Mouse (Mus musculus): ENCODE results near the gene Nod1.

The Nod1 gene

GRCm38 (mm10) chr6:54972111-54972928, at the start of gene Nod1:
Gene Nod1 (minus strand): TSS chr6:54972612.
- in situ Hi-C loops (cut with MboI, MseI): no loop called here

- in situ Hi-C loops (cut with MboI, MseI): no loop called here
Measured at GRCm38 (mm10) chr6:55021806-55022205, 49.4 kb upstream of the Nod1 start.

- in situ Hi-C loops (cut with MboI, MseI): loop anchor here (5.0 to 10.0 kb wide), 2 partner anchors 144 to 376 kb away; no protein-coding TSS in a partner anchor
Measured at GRCm38 (mm10) chr6:55018417-55018816, 46.0 kb upstream of the Nod1 start.

- in situ Hi-C loops (cut with MboI, MseI): loop anchor here (5.0 to 10.0 kb wide), 2 partner anchors 145 to 378 kb away; no protein-coding TSS in a partner anchor
Measured at GRCm38 (mm10) chr6:55016710-55017583, 44.5 kb upstream of the Nod1 start.

- in situ Hi-C loops (cut with MboI, MseI): loop anchor here (5.0 to 10.0 kb wide), 2 partner anchors 146 to 379 kb away; no protein-coding TSS in a partner anchor
Measured at GRCm38 (mm10) chr6:55016236-55016635, 43.8 kb upstream of the Nod1 start.

- in situ Hi-C loops (cut with MboI, MseI): loop anchor here (10.0 kb wide), 1 partner anchor 381 kb away; no protein-coding TSS in a partner anchor
Measured at GRCm38 (mm10) chr6:55014184-55014583, 41.8 kb upstream of the Nod1 start.

GRCm38 (mm10) chr6:55012516-55012915, 40.1 kb upstream of the Nod1 start:
- in situ Hi-C loops (cut with MboI, MseI): loop anchor here (10.0 kb wide), 1 partner anchor 382 kb away; no protein-coding TSS in a partner anchor

- in situ Hi-C loops (cut with MboI, MseI): loop anchor here (10.0 kb wide), 1 partner anchor 384 kb away; no protein-coding TSS in a partner anchor
Measured at GRCm38 (mm10) chr6:55010330-55011091, 38.1 kb upstream of the Nod1 start.

- in situ Hi-C loops (cut with MboI, MseI): loop anchor here (10.0 kb wide), 1 partner anchor 385 kb away; no protein-coding TSS in a partner anchor
Measured at GRCm38 (mm10) chr6:55009391-55010230, 37.2 kb upstream of the Nod1 start.

GRCm38 (mm10) chr6:55008401-55008800, 36.0 kb upstream of the Nod1 start:
- in situ Hi-C loops (cut with MboI, MseI): no loop called here

- in situ Hi-C loops (cut with MboI, MseI): no loop called here
Measured at GRCm38 (mm10) chr6:55003559-55003958, 31.1 kb upstream of the Nod1 start.

GRCm38 (mm10) chr6:55002438-55002837, 30.0 kb upstream of the Nod1 start:
- in situ Hi-C loops (cut with MboI, MseI): no loop called here

- in situ Hi-C loops (cut with MboI, MseI): no loop called here
Measured at GRCm38 (mm10) chr6:55001320-55001719, 28.9 kb upstream of the Nod1 start.

GRCm38 (mm10) chr6:54997726-54998125, 25.3 kb upstream of the Nod1 start:
- in situ Hi-C loops (cut with MboI, MseI): no loop called here

- in situ Hi-C loops (cut with MboI, MseI): no loop called here
Measured at GRCm38 (mm10) chr6:54996361-54996760, 23.9 kb upstream of the Nod1 start.

GRCm38 (mm10) chr6:54992734-54993260, 20.4 kb upstream of the Nod1 start, which contains the start of gene Ggct:
Gene Ggct (minus strand): TSS chr6:54992950.
- in situ Hi-C loops (cut with MboI, MseI): no loop called here

- in situ Hi-C loops (cut with MboI, MseI): no loop called here
Measured at GRCm38 (mm10) chr6:54992141-54992540, 19.7 kb upstream of the Nod1 start.

GRCm38 (mm10) chr6:54991189-54991588, 18.8 kb upstream of the Nod1 start:
- in situ Hi-C loops (cut with MboI, MseI): no loop called here

GRCm38 (mm10) chr6:54988141-54988540, 15.7 kb upstream of the Nod1 start:
- in situ Hi-C loops (cut with MboI, MseI): no loop called here

GRCm38 (mm10) chr6:54984096-54984495, 11.7 kb upstream of the Nod1 start:
- in situ Hi-C loops (cut with MboI, MseI): no loop called here
